Mouse (Mus musculus) kidney, adult 9 months (tissue): ENCODE measurements around the gene Wnt5b.
"Not testable (repeated sequence)": the region's sequence is repeated elsewhere in the genome, so short reads cannot be mapped to it uniquely, and the experiment has no call there.

Source experiments
- DNase-seq: peaks from one replicate; pipeline ENCODE4 v3.0.0; 2022

Gene Wnt5b

DNA sequence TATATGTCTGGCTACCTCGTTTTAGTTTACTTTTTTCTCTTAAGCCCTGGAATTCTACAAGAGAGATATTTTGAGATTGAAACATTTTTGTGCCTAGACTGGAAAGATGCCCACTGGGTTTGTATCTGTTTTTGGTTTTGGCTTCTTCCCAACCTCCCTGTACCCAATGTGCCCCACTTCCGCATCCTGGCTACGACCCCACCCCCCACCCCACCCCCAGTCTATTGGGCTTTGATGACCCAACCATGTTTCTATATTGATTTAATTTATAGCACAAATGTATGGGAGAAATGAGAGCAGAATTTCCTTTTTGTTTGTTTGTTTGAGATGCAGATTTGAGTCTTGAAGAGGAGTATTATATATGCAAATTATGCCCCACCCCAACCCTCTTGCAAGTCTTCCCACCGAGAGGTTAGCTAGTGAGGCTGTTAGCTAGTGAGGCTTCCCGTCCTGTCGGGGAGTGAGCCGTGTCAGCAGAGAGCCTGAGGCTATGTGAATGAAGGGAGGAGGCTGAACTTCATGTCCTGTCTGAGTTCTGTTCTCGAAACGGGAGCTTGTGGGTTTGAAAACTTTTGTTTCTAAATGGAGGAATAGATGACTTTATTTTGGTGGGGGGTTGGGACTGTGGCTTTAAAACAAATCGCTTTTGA is 62.3 kb downstream of the Wnt5b start:
- DNase-seq: not testable (repeated sequence)

GRCm38 (mm10) chr6:119480706-119481331 is 63.3 kb downstream of the Wnt5b start:
- DNase-seq: no peak

- peak; percentile 59 for DNase-seq
Measured at GRCm38 (mm10) chr6:119479876-119480705, 64.1 kb downstream of the Wnt5b start.

- no peak for DNase-seq
Measured at GRCm38 (mm10) chr6:119479343-119479875, 64.7 kb downstream of the Wnt5b start, which contains the start of gene Fbxl14. Fbxl14 (plus strand) TSS chr6:119479668.

DNA sequence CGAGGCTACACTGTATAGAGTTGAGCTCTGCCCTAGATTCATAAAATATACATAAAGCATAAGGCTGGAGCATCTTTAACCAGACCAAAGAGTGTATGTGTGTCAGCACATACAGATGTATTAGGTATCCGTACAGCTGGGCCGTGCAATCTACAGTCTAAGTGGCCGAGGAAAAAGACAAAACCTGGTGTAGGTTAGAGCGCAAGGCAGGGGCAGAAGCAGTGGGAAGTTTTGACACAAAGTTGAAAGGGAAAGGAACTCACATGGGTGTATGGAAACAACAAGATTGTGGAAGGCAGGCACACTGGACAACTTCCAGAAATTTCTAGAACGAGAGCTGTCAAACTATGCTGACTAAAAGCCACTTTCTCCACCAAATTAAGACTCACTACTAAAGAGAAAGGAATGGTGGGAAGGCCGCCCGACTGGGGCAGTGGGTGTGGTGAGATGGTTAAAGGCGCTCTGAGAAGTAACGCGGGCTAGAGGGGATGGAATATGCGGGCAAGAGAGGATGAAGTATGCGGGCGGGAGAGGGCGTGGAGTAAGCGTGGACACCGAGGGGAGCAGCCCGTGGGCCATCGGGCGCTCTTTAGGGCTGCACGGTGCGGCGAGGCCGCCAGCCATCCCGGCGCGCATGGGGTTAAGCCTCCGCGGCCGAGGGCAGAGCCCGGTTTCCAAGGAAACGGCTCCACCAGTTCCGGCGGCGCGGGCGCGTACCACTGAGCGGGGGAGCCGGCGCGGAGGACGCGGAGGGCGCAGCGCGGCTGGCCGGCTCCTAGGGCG is 65.4 kb downstream of the Wnt5b start:
- peak; percentile 87 for DNase-seq

DNA sequence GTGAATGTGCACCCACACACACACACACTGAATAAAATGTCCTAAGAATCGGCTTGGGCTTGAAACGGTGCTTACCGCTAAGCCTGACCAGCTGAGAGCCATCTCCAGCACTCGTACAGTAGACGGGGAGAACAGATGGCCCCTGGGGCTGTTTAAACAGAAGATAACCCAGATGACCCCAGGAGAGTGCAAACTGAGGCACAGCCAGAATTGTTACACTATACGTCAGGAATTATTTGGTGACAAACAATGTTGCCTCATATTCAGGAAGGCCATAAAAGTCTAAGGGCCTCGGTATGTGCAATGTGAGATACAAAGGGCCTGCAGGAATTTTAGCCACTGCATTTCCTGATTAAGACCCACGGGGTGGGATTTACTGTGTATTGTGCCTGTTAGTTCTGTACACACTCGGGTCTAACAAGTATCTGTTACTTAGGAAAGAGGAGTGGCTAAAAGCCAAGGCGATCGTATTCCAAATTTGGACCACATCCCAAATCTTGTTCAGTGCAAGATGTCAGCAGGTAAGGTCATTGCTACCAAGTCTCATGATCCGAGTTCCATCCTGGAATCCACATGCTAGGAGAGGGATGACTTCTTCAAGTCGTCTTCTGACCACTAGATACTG is 66.3 kb downstream of the Wnt5b start:
- DNase-seq: peak; percentile 48

DNA sequence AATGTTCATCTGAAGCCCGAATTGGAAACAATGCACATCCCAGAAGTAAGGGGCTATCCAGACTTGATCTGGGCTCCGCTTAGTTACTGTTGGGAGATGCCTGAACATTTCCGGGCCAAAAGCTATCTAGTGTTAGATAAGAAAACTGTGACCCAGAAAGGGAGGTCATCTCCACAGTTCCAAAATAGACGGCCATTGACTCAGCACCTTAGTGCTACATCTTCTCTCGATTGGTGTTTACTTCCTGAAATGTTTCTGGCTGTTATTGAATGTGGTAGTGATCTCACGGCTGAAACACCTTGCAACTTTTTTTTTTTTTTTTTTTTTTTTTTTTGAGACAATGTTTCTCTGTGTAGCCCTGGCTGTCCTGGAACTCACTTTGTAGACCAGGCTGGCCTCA is 68.2 kb downstream of the Wnt5b start:
- DNase-seq: no peak

- DNase-seq: no peak
Measured at GRCm38 (mm10) chr6:119473992-119474391, 70.2 kb downstream of the Wnt5b start.

- no peak for DNase-seq
Measured at GRCm38 (mm10) chr6:119473446-119473845, 70.7 kb downstream of the Wnt5b start.

GRCm38 (mm10) chr6:119472705-119473104 is 71.4 kb downstream of the Wnt5b start:
- DNase-seq: no peak

- DNase-seq: peak; percentile 76
Measured at GRCm38 (mm10) chr6:119472135-119472534, 72.0 kb downstream of the Wnt5b start.

- DNase-seq: no peak
Measured at GRCm38 (mm10) chr6:119470777-119471176, 73.4 kb downstream of the Wnt5b start.

DNA sequence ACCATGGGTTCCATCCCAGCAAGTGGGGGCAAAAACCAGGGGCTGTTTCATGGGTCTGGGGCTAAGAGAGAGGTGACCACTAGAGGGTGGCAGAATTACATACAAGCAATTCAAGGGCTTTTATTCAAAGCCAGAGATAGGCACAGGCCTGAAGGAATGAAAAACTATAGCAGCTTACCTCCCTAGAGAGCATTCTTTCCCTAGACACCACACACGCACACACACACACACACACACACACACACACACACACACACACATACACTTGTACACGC is 76.4 kb downstream of the Wnt5b start:
- peak; percentile 46 for DNase-seq

DNA sequence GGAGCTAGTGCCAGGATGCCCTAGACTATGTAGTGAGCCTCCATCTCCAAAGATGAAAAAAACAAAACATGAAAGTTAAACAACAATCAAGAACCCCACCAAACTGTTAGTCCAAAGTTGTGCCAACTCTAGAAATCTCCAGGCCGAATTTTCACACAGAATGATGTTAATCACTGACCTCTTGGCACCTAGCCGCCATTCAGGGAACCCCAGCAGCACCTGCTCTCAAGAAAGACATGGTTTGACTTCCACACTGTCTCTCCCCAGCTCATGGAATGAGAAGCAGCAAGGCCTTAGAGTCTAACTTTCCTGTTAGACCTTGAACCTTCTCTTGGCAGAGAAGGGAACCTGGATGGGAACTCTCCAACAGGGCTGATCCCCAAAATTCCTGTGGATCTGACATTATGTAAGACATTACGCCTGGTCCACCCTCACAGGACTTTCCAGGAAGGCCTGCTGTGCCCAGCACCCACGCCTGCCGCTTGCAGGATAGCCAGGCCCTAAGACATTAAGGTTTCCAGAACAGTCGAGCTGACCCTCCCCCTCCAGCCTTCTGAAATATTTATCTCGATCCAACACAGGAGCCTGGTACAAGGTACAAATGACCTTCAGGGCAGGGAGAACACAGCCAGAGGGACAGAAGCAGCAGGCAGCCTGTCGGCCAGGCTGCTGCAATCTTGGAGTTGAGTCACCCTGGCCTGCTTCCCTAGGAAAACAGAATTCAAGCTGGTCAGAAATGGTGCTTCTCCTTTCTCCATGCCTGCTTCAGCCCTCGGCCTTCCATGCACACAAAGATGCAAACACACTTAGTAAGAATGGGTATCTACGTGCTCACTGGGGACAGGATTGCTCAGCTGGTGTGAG is 77.0 kb downstream of the Wnt5b start:
- DNase-seq: peak; percentile 93

DNA sequence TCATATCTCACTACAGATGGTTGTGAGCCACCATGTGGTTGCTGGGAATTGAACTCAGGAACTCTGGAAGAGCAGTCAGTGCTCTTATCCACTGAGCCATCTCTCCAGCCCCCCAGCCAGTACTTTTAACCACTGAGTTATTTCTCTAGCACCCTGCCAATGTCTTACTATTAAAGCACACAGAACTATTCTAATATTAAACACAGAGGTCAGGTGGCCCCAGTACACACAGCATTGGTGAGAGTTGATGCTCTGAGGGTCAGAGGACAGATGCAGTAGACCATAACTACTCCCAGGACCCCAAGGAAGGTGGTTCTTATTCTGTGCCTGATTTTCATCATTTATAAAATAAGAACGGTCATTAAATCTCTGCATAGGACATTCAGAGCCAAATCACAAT is 78.0 kb downstream of the Wnt5b start:
- DNase-seq: peak; percentile 62

DNA sequence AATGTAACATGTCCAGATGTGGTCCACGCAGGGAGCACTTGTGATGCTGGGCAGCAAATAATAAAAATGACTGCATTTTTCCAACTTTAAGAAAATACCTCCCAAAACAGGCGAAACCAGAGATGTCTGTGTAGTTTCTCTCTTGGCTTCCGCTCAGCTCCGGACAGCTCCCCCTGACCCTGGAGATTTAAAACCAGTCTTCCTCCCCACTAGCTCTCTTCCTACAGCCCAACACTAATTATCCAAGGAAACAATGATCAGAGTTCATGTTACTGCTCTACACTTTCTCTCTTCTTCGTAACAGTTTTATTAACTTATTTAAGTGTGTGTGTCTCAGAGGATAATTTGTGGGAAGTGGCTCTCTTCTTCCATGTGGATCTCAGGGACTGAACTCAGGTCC is 83.8 kb downstream of the Wnt5b start:
- no peak for DNase-seq

DNA sequence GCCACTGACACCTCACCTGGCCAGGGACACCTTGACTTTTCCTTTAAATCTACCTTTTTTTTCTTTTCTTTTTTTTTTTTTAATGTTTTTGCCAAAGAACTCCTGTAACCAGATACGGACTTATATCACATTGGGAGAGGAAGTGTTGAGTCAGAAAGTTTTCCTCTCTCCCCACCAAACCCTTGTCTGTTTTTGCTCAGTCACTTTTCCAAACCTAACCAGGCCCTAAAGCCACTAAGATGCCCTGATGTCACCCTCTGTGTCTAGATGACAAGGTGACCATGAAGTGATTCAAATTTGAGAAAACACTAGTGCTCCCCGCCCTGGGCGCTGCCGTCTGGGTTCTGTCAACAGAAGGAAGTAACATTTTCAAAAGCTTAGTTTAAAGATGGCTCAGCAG is 85.1 kb downstream of the Wnt5b start:
- DNase-seq: no peak

DNA sequence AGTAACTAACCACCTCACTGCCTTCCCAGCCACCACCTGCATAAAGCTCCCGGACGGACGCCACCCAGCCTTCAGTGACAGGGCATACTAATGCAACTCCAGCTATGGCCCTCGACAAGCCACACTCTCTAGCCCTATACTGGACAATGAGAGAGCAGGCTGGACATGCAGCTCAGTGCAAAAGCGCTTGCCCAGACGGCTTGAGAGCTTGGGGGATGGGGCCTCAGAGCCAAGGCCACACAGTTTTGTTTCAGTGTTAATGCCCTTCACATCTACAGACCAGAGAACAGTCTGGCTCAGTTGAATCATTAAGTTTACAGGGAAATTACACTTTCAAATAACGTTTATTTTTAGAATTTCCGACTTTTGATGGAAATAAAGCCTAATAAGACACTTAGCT is 86.0 kb downstream of the Wnt5b start:
- DNase-seq: no peak

- no peak for DNase-seq
Measured at GRCm38 (mm10) chr6:119451981-119452499, 92.1 kb downstream of the Wnt5b start.

GRCm38 (mm10) chr6:119450965-119451943 is 92.9 kb downstream of the Wnt5b start:
- DNase-seq: no peak
